Mouse (Mus musculus) heart, embryonic 11.5 days (tissue): ENCODE results near the gene Rnf180. TPM values are rescaled to one million over a fixed set of nuclear protein-coding genes. Genes with fewer than 3 reads are reported as not detected.

ENCODE experiments used
- ATAC-seq: fragments of 200-750 bp; cut with Nextera tagmentation; replicated peaks from 2 replicates; pipeline ENCODE4 v1.8.0; 2017; ENCODE audit warnings: moderate library complexity; ENCODE audit not compliant: insufficient number of reproducible peaks, low FRiP score, low TSS enrichment
- H3K27ac ChIP-seq: fragments of 300-500 bp; sonication (generic); 2 replicates; pipeline ENCODE4 v1.5.1; 2014; ENCODE audit warnings: mild to moderate bottlenecking, low read depth, low read length
- H3K27me3 ChIP-seq: fragments of 300-500 bp; sonication (generic); 2 replicates; pipeline ENCODE4 v1.6.1; 2014; ENCODE audit warnings: mild to moderate bottlenecking, low read length, mixed read lengths; ENCODE audit not compliant: control insufficient read depth, insufficient read depth
- H3K36me3 ChIP-seq: fragments of 300-500 bp; sonication (generic); 2 replicates; pipeline ENCODE4 v1.6.1; 2014; ENCODE audit warnings: mild to moderate bottlenecking, low read length, moderate library complexity, mixed read lengths; ENCODE audit not compliant: control insufficient read depth, insufficient read depth
- H3K4me1 ChIP-seq: fragments of 300-500 bp; sonication (generic); 2 replicates; pipeline ENCODE4 v1.6.1; 2014; ENCODE audit warnings: low read length; ENCODE audit not compliant: control insufficient read depth, insufficient read depth
- H3K4me2 ChIP-seq: fragments of 300-500 bp; sonication (generic); 2 replicates; pipeline ENCODE4 v1.6.1; 2014; ENCODE audit warnings: mild to moderate bottlenecking, moderate library complexity
- H3K4me3 ChIP-seq: fragments of 300-500 bp; sonication (generic); 2 replicates; pipeline ENCODE4 v1.5.1; 2014; ENCODE audit warnings: low read depth, low read length
- H3K9ac ChIP-seq: fragments of 300-500 bp; sonication (generic); 2 replicates; pipeline ENCODE4 v1.6.1; 2014; ENCODE audit warnings: mild to moderate bottlenecking, low read depth, low read length, moderate library complexity
- H3K9me3 ChIP-seq: fragments of 300-500 bp; sonication (generic); replicated peaks from 2 replicates; pipeline ENCODE4 v1.6.1; 2016; ENCODE audit warnings: low read length; ENCODE audit not compliant: control insufficient read depth
- WGBS: fragments of 180-500 bp; shearing (Covaris S2); extraction: QIAGEN DNeasy Blood & Tissue Kit; methylation state at CpG from one replicate; pipeline ENCODE4 v1.1.7; 2014; ENCODE audit not compliant: insufficient replicate concordance; 5-methylcytosine and 5-hydroxymethylcytosine counted together
- polyA plus RNA-seq: library from polyadenylated mRNA; unstranded; fragments of >200 nt; fragmentation: Nextera tagmentation; extraction: Ambion mirVana; gene quantifications from 2 replicates; pipeline ENCODE4 v1.2.1, GENCODE M21; 2014

Rnf180 gene
- polyA plus RNA-seq, 1 experiment from 2014 or later = 2.4 TPM

- Histone ChIP-seq H3K4me1 (no peaks in the 10 kb centered on the region), H3K4me2 (no peak overlapping the region), H3K27me3 (no peaks in the 10 kb centered on the region), H3K9ac (no peak overlapping the region), H3K36me3 (no peaks in the 10 kb centered on the region), H3K4me3 (no peak overlapping the region), H3K9me3 (no peaks in the 10 kb centered on the region), H3K27ac (no peak overlapping the region)
- WGBS = 61% methylated on average over 4 of the region's 4 CpGs
- no peak for ATAC-seq
These were observed 5.4 kb upstream of the Rnf180 start for GRCm38 (mm10) chr13:105300009-105300346.

- no peak overlapping the region for H3K9ac ChIP-seq
- H3K4me2 ChIP-seq = no peak overlapping the region
- WGBS = 62% methylated on average over 4 of the region's 4 CpGs
- no peak for ATAC-seq
- H3K4me3 ChIP-seq = no peak overlapping the region
- no peaks in the 10 kb centered on the region for H3K36me3 ChIP-seq
- peaks cover 4% of the 10 kb centered on the region; the same call in 1 of the 2 replicates for H3K27me3 ChIP-seq
- no peaks in the 10 kb centered on the region for H3K9me3 ChIP-seq
- H3K4me1 ChIP-seq = no peaks in the 10 kb centered on the region
- H3K27ac ChIP-seq = no peak overlapping the region
These were observed 4.8 kb upstream of the Rnf180 start for GRCm38 (mm10) chr13:105299162-105300008.

GRCm38 (mm10) chr13:105293781-105294667 lies 591 bp downstream of the Rnf180 start:
- Histone ChIP-seq H3K36me3 (no peaks in the 10 kb centered on the region), H3K4me2 (peak overlapping the region; percentile 96), H3K9ac (peak overlapping the region; percentile 79), H3K4me1 (peaks cover 6% of the 10 kb centered on the region), H3K27me3 (peaks cover 5% of the 10 kb centered on the region; the same call in 1 of the 2 replicates), H3K4me3 (peak overlapping the region; percentile 89), H3K9me3 (no peaks in the 10 kb centered on the region), H3K27ac (no peak overlapping the region)
- under 1% methylated on average over 48 of the region's 91 CpGs for WGBS
- ATAC-seq = peak; percentile 75

- ATAC-seq = 0 out of 2 replicates have a peak, but pooled peaks have one; percentile 18
- H3K4me3 ChIP-seq = no peak overlapping the region
- peaks cover 6% of the 10 kb centered on the region for H3K4me1 ChIP-seq
- H3K27ac ChIP-seq = no peak overlapping the region
- peak overlapping the region; percentile 41 for H3K4me2 ChIP-seq
- H3K9me3 ChIP-seq = no peaks in the 10 kb centered on the region
- no peaks in the 10 kb centered on the region for H3K36me3 ChIP-seq
- 30% methylated on average over 4 of the region's 4 CpGs for WGBS
- H3K27me3 ChIP-seq = peaks cover 5% of the 10 kb centered on the region; the same call in 1 of the 2 replicates
- H3K9ac ChIP-seq = no peak overlapping the region
These were observed 2.8 kb downstream of the Rnf180 start for GRCm38 (mm10) chr13:105291816-105292215.

- Histone ChIP-seq H3K4me1 (peaks cover 6% of the 10 kb centered on the region), H3K9me3 (no peaks in the 10 kb centered on the region), H3K27ac (no peak overlapping the region), H3K36me3 (no peaks in the 10 kb centered on the region), H3K4me3 (no peak overlapping the region), H3K4me2 (no peak overlapping the region), H3K27me3 (peaks cover 5% of the 10 kb centered on the region; the same call in 1 of the 2 replicates), H3K9ac (no peak overlapping the region)
- WGBS = 75% methylated on average over 2 of the region's 2 CpGs
- no peak for ATAC-seq
These were observed 4.0 kb downstream of the Rnf180 start for GRCm38 (mm10) chr13:105290594-105290993.

GRCm38 (mm10) chr13:105290021-105290420 lies 4.6 kb downstream of the Rnf180 start:
- no peak overlapping the region for H3K27ac ChIP-seq
- peaks cover 5% of the 10 kb centered on the region; the same call in 1 of the 2 replicates for H3K27me3 ChIP-seq
- H3K9me3 ChIP-seq = no peaks in the 10 kb centered on the region
- H3K9ac ChIP-seq = no peak overlapping the region
- H3K36me3 ChIP-seq = no peaks in the 10 kb centered on the region
- no peak overlapping the region for H3K4me3 ChIP-seq
- WGBS = 66% methylated on average over 5 of the region's 5 CpGs
- no peak for ATAC-seq
- H3K4me1 ChIP-seq = peaks cover 6% of the 10 kb centered on the region
- no peak overlapping the region for H3K4me2 ChIP-seq

- WGBS = 77% methylated on average over 8 of the region's 8 CpGs
These were observed 15.1 kb downstream of the Rnf180 start for GRCm38 (mm10) chr13:105279397-105280018.

GRCm38 (mm10) chr13:105270394-105271094 lies 24.1 kb downstream of the Rnf180 start:
- WGBS = 83% methylated on average over 8 of the region's 8 CpGs
- H3K4me1 ChIP-seq = no peaks in the 10 kb centered on the region
- no peak overlapping the region for H3K27ac ChIP-seq
- H3K36me3 ChIP-seq = no peaks in the 10 kb centered on the region
- H3K4me3 ChIP-seq = no peak overlapping the region
- H3K4me2 ChIP-seq = no peak overlapping the region
- H3K9ac ChIP-seq = no peak overlapping the region
- ATAC-seq = no peak
- no peaks in the 10 kb centered on the region for H3K27me3 ChIP-seq
- peaks cover 7% of the 10 kb centered on the region for H3K9me3 ChIP-seq

More at GRCm38 (mm10) chr13:105279397-105280018, 15.1 kb downstream of the Rnf180 start:
- Histone ChIP-seq H3K4me3 (no peak overlapping the region), H3K4me2 (no peak overlapping the region), H3K27me3 (no peaks in the 10 kb centered on the region), H3K9me3 (no peaks in the 10 kb centered on the region), H3K9ac (no peak overlapping the region), H3K36me3 (no peaks in the 10 kb centered on the region), H3K4me1 (no peaks in the 10 kb centered on the region), H3K27ac (no peak overlapping the region)
- no peak for ATAC-seq
